Mouse (Mus musculus): ENCODE measurements around the gene Hibch. TPM values are rescaled to one million over a fixed set of nuclear protein-coding genes. Genes with fewer than 3 reads are reported as not detected.

Gene Hibch
- polyA plus RNA-seq, 1 experiment from 2014 or later: 33.7 TPM

DNA sequence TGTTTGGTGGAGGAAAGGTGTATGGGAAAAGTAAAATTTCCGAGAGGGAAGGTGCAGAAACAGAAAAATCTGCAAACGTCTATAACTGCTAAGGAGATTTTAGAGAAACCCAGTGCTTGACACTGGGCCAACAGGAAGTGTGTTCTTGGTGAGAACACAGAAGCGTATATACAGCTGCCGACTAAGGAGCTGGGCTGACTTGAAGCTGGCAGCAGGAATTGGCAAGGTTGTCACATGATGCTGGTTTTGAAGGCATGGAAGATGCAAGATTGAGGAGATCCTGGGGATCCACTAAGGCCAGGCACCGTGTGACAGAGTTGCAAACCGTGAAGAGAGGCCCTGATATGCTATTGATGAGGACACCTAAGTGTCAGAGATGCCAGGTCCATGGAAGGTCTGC is 115.5 kb downstream of the Hibch start:
- no peak overlapping the region for H3K4me3 ChIP-seq
- ATAC-seq (ENCODE audit: low FRiP score, low read depth): no peak
- no peaks in the 10 kb centered on the region for H3K36me3 ChIP-seq
- H3K4me2 ChIP-seq (replicated peaks): no peak overlapping the region
- no peaks in the 10 kb centered on the region for H3K4me1 ChIP-seq
- 88% methylated on average over 6 of the region's 6 CpGs for WGBS
- 0 out of 2 replicates have a peak, but pooled peaks cover under 1% of the 10 kb centered on the region for H3K27me3 ChIP-seq
- H3K9me3 ChIP-seq: no peaks in the 10 kb centered on the region
- H3K9ac ChIP-seq (replicated peaks): no peak overlapping the region
- H3K27ac ChIP-seq (replicated peaks): no peak overlapping the region

- 89% methylated on average over 2 of the region's 2 CpGs for WGBS
- H3K9ac ChIP-seq (replicated peaks): no peak overlapping the region
- no peaks in the 10 kb centered on the region for H3K4me1 ChIP-seq
- no peak for ATAC-seq (ENCODE audit: low FRiP score, low read depth)
- no peaks in the 10 kb centered on the region for H3K9me3 ChIP-seq
- H3K27ac ChIP-seq (replicated peaks): no peak overlapping the region
- no peaks in the 10 kb centered on the region for H3K27me3 ChIP-seq
- no peak overlapping the region for H3K4me3 ChIP-seq
- H3K36me3 ChIP-seq: no peaks in the 10 kb centered on the region
- no peak overlapping the region for H3K4me2 ChIP-seq (replicated peaks)
These were observed 118.4 kb downstream of the Hibch start for GRCm38 (mm10) chr1:52963097-52963496.

GRCm38 (mm10) chr1:52964581-52964980 is 119.9 kb downstream of the Hibch start:
- no peak for ATAC-seq (ENCODE audit: low FRiP score, low read depth)
- no peak overlapping the region for H3K4me3 ChIP-seq
- 69% methylated on average over 8 of the region's 8 CpGs for WGBS
- no peak overlapping the region for H3K4me2 ChIP-seq (replicated peaks)
- H3K27ac ChIP-seq (replicated peaks): no peak overlapping the region
- no peak overlapping the region for H3K9ac ChIP-seq (replicated peaks)
- H3K27me3 ChIP-seq: no peaks in the 10 kb centered on the region
- no peaks in the 10 kb centered on the region for H3K9me3 ChIP-seq
- no peaks in the 10 kb centered on the region for H3K4me1 ChIP-seq
- no peaks in the 10 kb centered on the region for H3K36me3 ChIP-seq

Other genes with a start within 250 kb of the Hibch start
- 9.7 and 11.5 TPM in 2 replicates for gene Nemp2, start 214.2 kb upstream of the Hibch start, polyA plus RNA-seq (2016; fragmentation: Nextera tagmentation; extraction: Ambion mirVana)
- gene Mfsd6, start 117.5 kb upstream of the Hibch start, polyA plus RNA-seq (2016; fragmentation: Nextera tagmentation; extraction: Ambion mirVana): 6.2 TPM in 2 replicates
- gene Inpp1, start 27.2 kb upstream of the Hibch start, polyA plus RNA-seq (2016; fragmentation: Nextera tagmentation; extraction: Ambion mirVana): 11.9 and 17.2 TPM in 2 replicates
- 3.1 and 3.6 TPM in 2 replicates for gene 1700019D03Rik, start 175.2 kb downstream of the Hibch start, polyA plus RNA-seq (2016; fragmentation: Nextera tagmentation; extraction: Ambion mirVana)
- gene Mstn, start 216.7 kb downstream of the Hibch start, polyA plus RNA-seq (2016; fragmentation: Nextera tagmentation; extraction: Ambion mirVana): 0.16 and 0.17 TPM in 2 replicates

All from midbrain, embryonic 12.5 days (tissue).